Mouse (Mus musculus) midbrain, embryonic 15.5 days (tissue): ENCODE measurements around the gene Eps15l1. TPM values are rescaled to one million over a fixed set of nuclear protein-coding genes. Genes with fewer than 3 reads are reported as not detected.

ENCODE experiments used
- ATAC-seq: fragments of 200-750 bp; cut with Nextera tagmentation; replicated peaks from 2 replicates; pipeline ENCODE4 v1.8.0; 2017; ENCODE audit warnings: moderate TSS enrichment
- H3K27ac ChIP-seq: fragments of 300-500 bp; sonication (generic); 2 replicates; pipeline ENCODE4 v1.5.1; 2015; ENCODE audit warnings: mild to moderate bottlenecking, inconsistent platforms
- H3K27me3 ChIP-seq: fragments of 300-500 bp; sonication (generic); replicated peaks from 2 replicates; pipeline ENCODE4 v1.6.1; 2015; ENCODE audit warnings: inconsistent platforms
- H3K36me3 ChIP-seq: fragments of 300-500 bp; sonication (generic); replicated peaks from 2 replicates; pipeline ENCODE4 v1.6.1; 2015; ENCODE audit warnings: inconsistent platforms
- H3K4me1 ChIP-seq: fragments of 300-500 bp; sonication (generic); 2 replicates; pipeline ENCODE4 v1.6.1; 2015; ENCODE audit warnings: inconsistent platforms
- H3K4me2 ChIP-seq: fragments of 300-500 bp; sonication (generic); 2 replicates; pipeline ENCODE4 v1.6.1; 2015; ENCODE audit warnings: inconsistent platforms, mild to moderate bottlenecking, moderate library complexity
- H3K4me3 ChIP-seq: fragments of 300-500 bp; sonication (generic); 2 replicates; pipeline ENCODE4 v1.5.1; 2015; ENCODE audit warnings: mild to moderate bottlenecking, inconsistent platforms
- H3K9ac ChIP-seq: fragments of 300-500 bp; sonication (generic); 2 replicates; pipeline ENCODE4 v1.6.1; 2015; ENCODE audit warnings: mild to moderate bottlenecking, inconsistent platforms
- H3K9me3 ChIP-seq: fragments of 300-500 bp; sonication (generic); 2 replicates; pipeline ENCODE4 v1.6.1; 2016; ENCODE audit warnings: inconsistent platforms
- WGBS: fragments of 180-500 bp; shearing (Covaris S2); methylation state at CpG from one replicate; pipeline ENCODE4 v1.1.7; 2015; ENCODE audit warnings: mixed read lengths; 5-methylcytosine and 5-hydroxymethylcytosine counted together
- polyA plus RNA-seq: library from polyadenylated mRNA; unstranded; fragments of >200 nt; fragmentation: Nextera tagmentation; extraction: Ambion mirVana; gene quantifications from 2 replicates; pipeline ENCODE4 v1.2.1, GENCODE M21; 2015

Gene Eps15l1
- polyA plus RNA-seq, 1 experiment from 2014 or later = 63.7 TPM

DNA sequence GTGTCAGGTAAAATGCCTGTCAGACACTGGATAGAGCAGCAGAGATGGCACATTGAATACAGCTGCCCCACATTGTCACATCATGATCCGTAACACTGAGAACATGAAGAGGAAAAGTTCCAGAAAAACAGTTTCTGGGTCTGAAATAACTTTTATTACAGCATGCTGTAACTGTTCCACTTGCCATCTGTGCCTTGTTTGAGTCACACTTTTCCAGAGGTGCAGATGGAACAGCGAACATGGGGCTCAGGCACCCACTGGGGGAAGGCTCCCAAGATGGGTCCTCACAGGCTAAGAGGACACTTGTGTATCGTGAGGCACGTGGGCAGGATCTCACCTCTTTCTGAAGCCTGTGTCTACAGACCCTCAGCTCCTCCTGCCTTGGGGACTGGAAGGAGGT lies 58.5 kb downstream of the Eps15l1 start:
- H3K9ac ChIP-seq = no peak overlapping the region
- no peak overlapping the region for H3K4me3 ChIP-seq
- no peak for ATAC-seq
- no peaks in the 10 kb centered on the region for H3K9me3 ChIP-seq
- H3K4me2 ChIP-seq = no peak overlapping the region
- H3K27ac ChIP-seq = no peak overlapping the region
- 97% methylated on average over 4 of the region's 4 CpGs for WGBS
- H3K4me1 ChIP-seq = no peaks in the 10 kb centered on the region
- H3K27me3 ChIP-seq = no peaks in the 10 kb centered on the region
- peaks cover 38% of the 10 kb centered on the region for H3K36me3 ChIP-seq

DNA sequence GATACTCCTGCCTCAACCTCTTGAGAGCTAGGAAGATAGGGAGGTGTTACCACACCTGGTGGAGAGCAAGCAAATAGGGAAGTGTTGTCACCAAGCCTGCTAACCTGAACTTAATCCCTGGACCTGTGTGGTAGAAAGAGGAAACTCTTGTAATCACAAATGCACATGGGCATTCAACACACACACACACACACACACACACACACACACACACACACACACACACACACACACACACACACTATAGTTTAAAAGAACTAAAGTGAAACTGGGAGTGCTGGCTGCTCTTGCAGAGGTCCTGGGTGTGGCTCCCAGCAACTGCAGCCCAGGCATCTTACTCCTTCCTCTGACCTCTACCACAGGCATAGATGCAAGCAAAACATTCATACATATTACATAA lies 61.1 kb downstream of the Eps15l1 start:
- Histone ChIP-seq H3K36me3 (peaks cover 44% of the 10 kb centered on the region), H3K4me1 (no peaks in the 10 kb centered on the region), H3K4me2 (no peak overlapping the region), H3K27ac (no peak overlapping the region), H3K9me3 (no peaks in the 10 kb centered on the region), H3K9ac (no peak overlapping the region), H3K4me3 (no peak overlapping the region), H3K27me3 (no peaks in the 10 kb centered on the region)
- ATAC-seq = no peak

DNA sequence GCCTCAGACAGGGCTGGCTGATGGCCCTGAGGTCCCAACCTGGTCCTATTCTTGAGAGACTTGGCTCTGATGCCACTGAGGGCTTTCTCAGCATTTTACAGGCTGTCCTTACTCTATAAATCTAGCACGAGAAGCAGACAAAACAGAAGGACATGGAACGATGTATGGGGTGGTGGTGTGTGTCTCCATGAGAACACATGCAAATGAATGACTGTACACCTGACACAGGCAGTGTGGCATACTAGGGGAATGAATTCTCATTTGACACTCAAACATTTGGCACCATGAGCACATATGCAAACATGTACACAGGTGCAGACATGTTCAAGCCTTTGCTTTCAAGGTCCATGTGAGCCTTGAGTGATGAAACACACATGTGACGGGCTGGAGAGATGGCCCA lies 64.7 kb downstream of the Eps15l1 start:
- Histone ChIP-seq H3K9ac (no peak overlapping the region), H3K4me3 (no peak overlapping the region), H3K4me2 (no peak overlapping the region), H3K27ac (no peak overlapping the region), H3K27me3 (no peaks in the 10 kb centered on the region), H3K9me3 (no peaks in the 10 kb centered on the region), H3K36me3 (peaks cover 37% of the 10 kb centered on the region), H3K4me1 (no peaks in the 10 kb centered on the region)
- no peak for ATAC-seq
- 92% methylated on average over 3 of the region's 3 CpGs for WGBS

DNA sequence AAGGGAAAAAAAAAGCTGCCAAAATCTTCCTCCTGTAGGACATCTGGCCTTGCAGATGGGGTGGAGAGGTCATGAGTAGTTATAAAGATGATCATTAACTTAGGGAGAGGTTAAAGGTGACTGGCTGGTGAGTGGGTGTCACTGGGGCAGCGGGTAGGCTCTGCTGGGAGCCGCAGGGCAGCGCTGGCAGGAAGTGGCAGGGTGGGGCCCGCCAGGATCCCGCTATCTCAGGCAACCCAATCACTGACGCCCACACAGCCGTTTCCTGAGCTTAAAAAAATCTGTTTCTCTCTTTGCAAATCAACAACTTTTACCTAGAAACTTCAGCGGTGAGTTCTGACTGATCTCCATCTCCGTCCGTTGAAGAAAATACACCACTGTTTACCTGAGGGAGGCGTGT lies 67.0 kb downstream of the Eps15l1 start:
- Histone ChIP-seq H3K4me2 (no peak overlapping the region), H3K4me3 (no peak overlapping the region), H3K9ac (no peak overlapping the region), H3K27me3 (no peaks in the 10 kb centered on the region), H3K9me3 (no peaks in the 10 kb centered on the region), H3K36me3 (peaks cover 29% of the 10 kb centered on the region), H3K27ac (no peak overlapping the region), H3K4me1 (no peaks in the 10 kb centered on the region)
- WGBS = 90% methylated on average over 11 of the region's 11 CpGs
- no peak for ATAC-seq

DNA sequence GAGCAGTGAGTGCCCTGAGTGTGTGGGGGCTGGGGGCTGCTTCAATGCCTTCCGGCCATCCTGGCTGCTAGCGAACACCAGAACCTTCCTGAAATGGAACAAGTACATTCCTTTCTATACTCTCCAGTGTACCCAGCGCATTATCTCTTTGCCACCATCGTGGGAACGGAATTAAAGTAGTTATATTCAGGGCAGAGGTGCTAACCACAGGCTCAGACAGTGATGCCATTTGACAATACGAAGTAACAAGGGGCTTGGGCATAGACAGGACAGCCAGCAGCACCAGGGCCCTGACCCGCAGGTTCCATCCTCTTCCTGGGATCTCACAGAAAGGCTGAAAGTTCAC lies 67.6 kb downstream of the Eps15l1 start:
- Histone ChIP-seq H3K4me2 (no peak overlapping the region), H3K9me3 (no peaks in the 10 kb centered on the region), H3K4me1 (no peaks in the 10 kb centered on the region), H3K27ac (no peak overlapping the region), H3K36me3 (peaks cover 30% of the 10 kb centered on the region), H3K27me3 (no peaks in the 10 kb centered on the region), H3K9ac (no peak overlapping the region), H3K4me3 (no peak overlapping the region)
- 85% methylated on average over 7 of the region's 7 CpGs for WGBS
- no peak for ATAC-seq

DNA sequence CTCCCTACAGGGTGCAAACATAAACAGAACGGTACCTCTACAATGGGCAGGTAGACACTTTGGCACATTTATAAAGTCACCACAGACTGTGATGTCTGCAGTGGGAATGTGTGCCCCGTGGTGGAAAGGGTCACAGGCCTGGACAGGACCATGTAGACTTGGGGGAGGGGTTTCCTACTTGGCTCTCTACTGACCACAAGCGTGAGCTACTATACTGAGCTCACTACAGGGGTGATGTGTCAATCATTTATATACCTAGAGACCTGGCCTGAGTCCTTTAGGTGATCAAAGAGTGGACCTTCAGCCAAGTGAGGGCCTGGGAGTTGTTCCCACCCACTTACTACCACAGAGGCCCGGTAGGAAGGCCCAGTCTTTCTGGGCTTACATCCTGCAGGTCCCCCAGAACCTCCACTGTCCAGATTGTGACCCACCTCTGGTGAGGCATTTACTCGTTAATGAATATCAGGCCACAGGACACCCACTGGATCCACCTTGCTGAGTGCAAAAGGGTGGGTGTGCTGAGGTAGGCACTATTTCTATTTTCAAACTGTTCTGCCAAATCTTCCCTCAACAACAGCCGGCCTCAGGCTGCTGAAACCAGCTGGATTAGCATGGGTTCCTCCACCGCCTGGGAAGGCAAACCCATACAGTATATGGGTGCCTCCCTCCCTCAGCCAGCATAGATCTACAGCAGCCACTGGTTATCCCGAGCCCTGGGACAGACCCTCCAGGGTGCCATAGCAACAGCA lies 68.1 kb downstream of the Eps15l1 start:
- Histone ChIP-seq H3K4me1 (no peaks in the 10 kb centered on the region), H3K9ac (no peak overlapping the region), H3K27ac (no peak overlapping the region), H3K4me2 (no peak overlapping the region), H3K36me3 (peaks cover 25% of the 10 kb centered on the region), H3K4me3 (no peak overlapping the region), H3K9me3 (no peaks in the 10 kb centered on the region), H3K27me3 (no peaks in the 10 kb centered on the region)
- 81% methylated on average over 8 of the region's 8 CpGs for WGBS
- ATAC-seq = peak; percentile 51

DNA sequence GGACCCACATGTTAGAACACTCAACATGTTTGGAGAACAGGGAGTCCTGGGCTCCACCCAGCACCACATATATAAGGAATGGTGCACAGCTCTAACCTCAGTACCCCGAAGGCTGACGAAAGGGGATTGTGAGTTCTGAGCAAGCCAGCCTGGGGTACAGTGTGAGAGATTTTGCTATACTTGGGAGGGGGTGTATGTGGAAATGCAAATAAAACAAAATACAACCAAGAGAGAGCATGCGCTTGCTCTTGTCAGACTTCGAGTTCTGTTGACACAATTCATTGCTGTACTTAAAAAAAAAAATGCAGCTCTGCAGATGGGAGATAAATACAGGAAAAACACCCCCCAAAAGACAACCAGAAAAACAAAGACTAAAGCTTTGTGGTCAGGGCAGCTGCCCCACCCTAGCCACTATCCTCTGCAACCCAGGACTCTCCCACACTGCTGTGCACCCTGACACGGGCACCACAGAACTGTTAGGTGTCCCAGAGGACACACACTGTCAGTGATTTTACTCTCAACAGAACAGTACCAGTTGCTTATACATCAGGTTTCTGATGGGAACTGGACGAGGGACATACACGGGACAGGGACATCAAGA lies 69.8 kb downstream of the Eps15l1 start:
- ATAC-seq = no peak
- no peak overlapping the region for H3K9ac ChIP-seq
- no peaks in the 10 kb centered on the region for H3K4me1 ChIP-seq
- no peaks in the 10 kb centered on the region for H3K9me3 ChIP-seq
- peaks cover 12% of the 10 kb centered on the region; the same call in 1 of the 2 replicates for H3K36me3 ChIP-seq
- H3K4me3 ChIP-seq = no peak overlapping the region
- 92% methylated on average over 7 of the region's 7 CpGs for WGBS
- no peaks in the 10 kb centered on the region for H3K27me3 ChIP-seq
- H3K4me2 ChIP-seq = no peak overlapping the region
- H3K27ac ChIP-seq = no peak overlapping the region

DNA sequence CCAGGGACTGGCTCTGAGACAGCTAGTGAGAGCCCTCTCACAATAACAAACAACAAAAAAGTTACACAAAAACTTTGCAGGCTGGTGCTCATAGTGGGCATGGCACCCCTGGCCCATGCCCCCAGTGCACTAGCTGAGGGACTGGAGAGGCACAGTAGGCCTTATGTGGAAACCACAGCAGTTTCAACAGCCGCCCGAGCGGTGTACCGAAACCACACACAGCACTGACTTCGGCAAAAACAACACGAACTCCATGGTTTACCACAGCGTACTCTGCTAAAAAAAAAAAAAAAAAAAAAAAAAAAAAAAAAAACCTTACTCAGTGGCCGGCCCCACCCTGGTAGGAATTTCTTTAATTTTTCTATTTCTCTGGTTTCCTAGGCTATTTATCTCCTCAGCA lies 70.5 kb downstream of the Eps15l1 start:
- H3K9ac ChIP-seq = no peak overlapping the region
- H3K4me1 ChIP-seq = no peaks in the 10 kb centered on the region
- 93% methylated on average over 8 of the region's 8 CpGs for WGBS
- H3K27ac ChIP-seq = no peak overlapping the region
- ATAC-seq = no peak
- H3K9me3 ChIP-seq = no peaks in the 10 kb centered on the region
- no peaks in the 10 kb centered on the region for H3K27me3 ChIP-seq
- H3K4me3 ChIP-seq = no peak overlapping the region
- no peak overlapping the region for H3K4me2 ChIP-seq
- H3K36me3 ChIP-seq = peaks cover 10% of the 10 kb centered on the region; the same call in 1 of the 2 replicates

DNA sequence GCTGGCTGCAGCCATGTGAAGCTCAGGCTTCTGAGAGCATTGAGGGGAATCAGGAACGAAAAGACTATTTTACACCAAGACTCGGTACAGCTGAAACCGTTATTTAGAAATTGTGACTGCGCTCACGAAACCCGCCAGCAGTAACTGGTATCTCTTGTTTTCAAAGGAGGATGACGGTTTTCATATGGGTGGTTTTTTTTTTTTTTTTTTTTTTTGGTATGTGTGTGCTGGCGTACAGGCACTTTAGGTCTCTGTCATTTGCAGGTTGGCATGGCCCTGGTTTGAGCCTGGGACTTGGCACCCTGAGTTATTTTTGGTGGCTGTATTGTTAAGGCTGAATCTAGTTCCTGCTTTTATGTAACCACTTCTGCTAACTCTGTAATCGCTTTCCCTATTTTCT lies 71.4 kb downstream of the Eps15l1 start:
- H3K4me3 ChIP-seq = no peak overlapping the region
- H3K9me3 ChIP-seq = no peaks in the 10 kb centered on the region
- 86% methylated on average over 9 of the region's 9 CpGs for WGBS
- no peak overlapping the region for H3K9ac ChIP-seq
- no peak overlapping the region for H3K27ac ChIP-seq
- no peak overlapping the region for H3K4me2 ChIP-seq
- ATAC-seq = no peak
- no peaks in the 10 kb centered on the region for H3K4me1 ChIP-seq
- peaks cover 16% of the 10 kb centered on the region; the same call in 1 of the 2 replicates for H3K36me3 ChIP-seq
- no peaks in the 10 kb centered on the region for H3K27me3 ChIP-seq

DNA sequence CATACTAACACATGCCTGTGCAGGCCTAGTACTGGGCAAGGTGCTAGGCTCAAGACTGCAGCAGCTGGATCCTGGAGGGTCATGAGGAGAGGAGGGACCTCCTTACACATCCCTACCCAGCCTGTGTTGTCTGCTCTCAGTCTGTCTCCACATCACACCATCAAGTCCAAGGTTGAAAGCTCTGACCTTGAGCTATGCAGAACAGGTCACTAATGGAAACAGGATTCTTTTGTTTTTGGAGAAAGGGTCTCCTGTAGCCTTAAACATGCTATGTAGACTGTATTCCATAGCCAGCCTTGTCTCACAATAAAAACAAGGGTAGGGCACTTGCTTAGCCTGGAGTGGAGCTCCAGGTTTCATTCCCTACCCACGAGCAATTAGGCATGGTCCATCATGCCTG lies 72.3 kb downstream of the Eps15l1 start:
- no peaks in the 10 kb centered on the region for H3K27me3 ChIP-seq
- no peak overlapping the region for H3K9ac ChIP-seq
- ATAC-seq = no peak
- H3K9me3 ChIP-seq = no peaks in the 10 kb centered on the region
- no peak overlapping the region for H3K4me3 ChIP-seq
- H3K36me3 ChIP-seq = peaks cover 24% of the 10 kb centered on the region; the same call in 1 of the 2 replicates
- 76% methylated on average over 1 of the region's 1 CpGs for WGBS
- H3K4me1 ChIP-seq = no peaks in the 10 kb centered on the region
- H3K27ac ChIP-seq = no peak overlapping the region
- no peak overlapping the region for H3K4me2 ChIP-seq

DNA sequence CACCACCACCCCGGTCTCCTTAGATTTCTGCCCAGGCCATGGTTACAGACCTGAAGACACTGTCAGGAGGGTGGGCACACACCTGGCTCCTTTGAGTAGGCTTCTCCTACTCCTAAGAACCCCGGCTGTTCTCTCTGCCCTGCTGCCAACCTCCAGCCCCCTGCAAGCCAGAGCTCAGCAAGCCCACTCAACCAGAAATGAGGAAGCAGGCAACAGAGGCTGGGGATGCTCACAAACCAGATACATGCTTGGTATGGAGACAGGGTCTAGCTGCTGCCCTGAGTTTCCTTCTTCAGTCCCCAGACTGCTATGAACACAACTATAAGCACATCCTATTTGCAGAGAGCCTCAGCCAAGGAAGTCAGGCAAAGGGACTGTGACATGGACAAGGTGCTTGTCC lies 73.1 kb downstream of the Eps15l1 start:
- Histone ChIP-seq H3K4me3 (no peak overlapping the region), H3K9me3 (no peaks in the 10 kb centered on the region), H3K27me3 (no peaks in the 10 kb centered on the region), H3K4me2 (no peak overlapping the region), H3K9ac (no peak overlapping the region), H3K4me1 (no peaks in the 10 kb centered on the region), H3K27ac (no peak overlapping the region), H3K36me3 (peaks cover 24% of the 10 kb centered on the region; the same call in 1 of the 2 replicates)
- 92% methylated on average over 2 of the region's 2 CpGs for WGBS
- no peak for ATAC-seq

DNA sequence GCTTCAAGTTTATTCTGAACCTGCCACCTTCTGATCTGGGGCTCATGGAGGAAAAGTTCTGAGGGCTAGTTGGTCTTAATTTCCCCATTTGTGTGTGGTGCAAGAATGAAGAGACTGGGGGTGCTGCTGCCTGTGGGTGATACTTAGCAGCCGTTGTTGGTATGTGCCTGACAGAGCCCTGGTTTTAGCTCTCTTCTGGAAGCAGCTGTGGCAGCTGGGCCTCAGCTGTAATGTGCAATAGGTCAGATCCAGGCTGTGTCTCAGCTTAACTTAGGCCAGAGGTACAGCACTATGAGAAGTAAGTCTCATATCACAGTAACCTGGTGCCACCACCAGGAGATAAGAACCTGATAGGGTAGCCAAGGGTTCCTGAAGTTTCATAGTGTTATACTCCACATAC lies 73.7 kb downstream of the Eps15l1 start:
- Histone ChIP-seq H3K4me1 (no peaks in the 10 kb centered on the region), H3K27ac (no peak overlapping the region), H3K4me3 (no peak overlapping the region), H3K4me2 (no peak overlapping the region), H3K27me3 (no peaks in the 10 kb centered on the region), H3K36me3 (peaks cover 22% of the 10 kb centered on the region; the same call in 1 of the 2 replicates), H3K9ac (no peak overlapping the region), H3K9me3 (no peaks in the 10 kb centered on the region)
- ATAC-seq = no peak
- WGBS = 89% methylated on average over 1 of the region's 1 CpGs

DNA sequence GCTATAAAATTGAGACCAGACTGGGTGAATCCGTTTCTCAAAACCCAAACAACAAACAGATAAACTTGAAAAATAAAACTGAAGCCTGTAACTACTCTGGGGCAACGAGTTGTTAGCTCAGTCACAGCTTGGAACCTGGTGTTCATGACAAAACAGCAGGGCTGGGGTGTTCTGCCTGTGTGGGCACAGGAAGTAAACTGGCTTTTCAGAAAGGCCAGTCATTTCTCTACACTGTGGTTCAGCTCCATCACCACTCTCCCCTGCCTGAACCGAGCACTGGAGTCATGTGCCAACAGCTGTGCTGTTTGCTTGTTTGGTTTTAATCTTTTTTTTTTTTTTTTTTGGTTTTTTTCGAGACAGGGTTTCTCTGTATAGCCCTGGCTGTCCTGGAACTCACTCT lies 77.5 kb downstream of the Eps15l1 start:
- no peak overlapping the region for H3K27ac ChIP-seq
- no peak overlapping the region for H3K4me3 ChIP-seq
- H3K9me3 ChIP-seq = no peaks in the 10 kb centered on the region
- no peaks in the 10 kb centered on the region for H3K27me3 ChIP-seq
- H3K4me2 ChIP-seq = no peak overlapping the region
- 89% methylated on average over 3 of the region's 4 CpGs for WGBS
- ATAC-seq = no peak
- H3K36me3 ChIP-seq = peaks cover 30% of the 10 kb centered on the region
- no peaks in the 10 kb centered on the region for H3K4me1 ChIP-seq
- no peak overlapping the region for H3K9ac ChIP-seq
